Mouse (Mus musculus): ENCODE measurements around the gene Naxd.

- TF ChIP-seq CTCF (IDR thresholded peaks at IDR 0.05; ENCODE audit: extremely low read depth, insufficient read depth, low read length) (no peak), POLR2A (IDR thresholded peaks at IDR 0.05; ENCODE audit: extremely low read depth, insufficient read depth, low read length) (no peak)
These were observed 26.0 kb upstream of the Naxd start for GRCm38 (mm10) chr8:11471309-11471708.
